Mouse (Mus musculus) liver, embryonic 14.5 days (tissue): ENCODE data around the gene Sbf2. TPM values are rescaled to one million over a fixed set of nuclear protein-coding genes. Genes with fewer than 3 reads are reported as not detected.

Source experiments
- ATAC-seq: fragments of 200-750 bp; cut with Nextera tagmentation; 2 replicates; pipeline ENCODE4 v1.8.0; 2017; ENCODE audit warnings: moderate number of reproducible peaks, mild to moderate bottlenecking, moderate library complexity; ENCODE audit not compliant: insufficient read depth
- DNase-seq, 3 experiments: peaks; one replicate each; pipeline ENCODE4 v3.0.0-alpha.2; 2012 to 2013; ENCODE audit warnings: low read depth in 3 of 3, low spot score in 3 of 3
- H3K27ac ChIP-seq: fragments of 300-500 bp; sonication (generic); 2 replicates; pipeline ENCODE4 v1.5.1; 2014; ENCODE audit warnings: moderate library complexity, mild to moderate bottlenecking, control low read depth, inconsistent platforms
- H3K27me3 ChIP-seq: fragments of 300-500 bp; sonication (generic); 2 replicates; pipeline ENCODE4 v1.6.1; 2014; ENCODE audit warnings: mild to moderate bottlenecking, low read length, moderate library complexity; ENCODE audit not compliant: control insufficient read depth, insufficient read depth
- H3K36me3 ChIP-seq: fragments of 300-500 bp; sonication (generic); replicated peaks from 2 replicates; pipeline ENCODE4 v1.6.1; 2014; ENCODE audit warnings: low read depth; ENCODE audit not compliant: control insufficient read depth, insufficient read depth
- H3K4me1 ChIP-seq, 2 experiments: fragments of 200-500 bp in 1 of 2; fragments of 300-500 bp in 1 of 2; sonication (generic) in 1 of 2; replicated peaks; 2 replicates each; pipeline ENCODE4 v1.6.1; 2012 to 2014; ENCODE audit warnings: antibody characterized with exemption in 1 of 2, inconsistent platforms in 1 of 2, low read length in 1 of 2; ENCODE audit not compliant: control insufficient read depth in 2 of 2, insufficient read depth in 2 of 2
- H3K4me2 ChIP-seq: fragments of 300-500 bp; sonication (generic); 2 replicates; pipeline ENCODE4 v1.6.1; 2014; ENCODE audit warnings: low read depth, mild to moderate bottlenecking, control low read depth, moderate library complexity
- H3K4me3 ChIP-seq, 2 experiments: fragments of 200-500 bp in 1 of 2; fragments of 300-500 bp in 1 of 2; sonication (generic) in 1 of 2; 2 replicates each; pipeline ENCODE4 v1.5.1; 2012 to 2014; ENCODE audit warnings: low read depth in 2 of 2, low read length in 2 of 2, mild to moderate bottlenecking in 2 of 2, control low read depth in 1 of 2, inconsistent platforms in 1 of 2, moderate library complexity in 1 of 2; ENCODE audit not compliant: insufficient read depth in 1 of 2
- H3K9ac ChIP-seq: fragments of 300-500 bp; sonication (generic); replicated peaks from 2 replicates; pipeline ENCODE4 v1.6.1; 2014; ENCODE audit warnings: mild to moderate bottlenecking, control low read depth, moderate library complexity
- H3K9me3 ChIP-seq: fragments of 300-500 bp; sonication (generic); 2 replicates; pipeline ENCODE4 v1.6.1; 2016; ENCODE audit warnings: low read length, mixed read lengths; ENCODE audit not compliant: control insufficient read depth
- CTCF ChIP-seq: IDR thresholded peaks from 2 replicates; pipeline ENCODE4 v1.5.1; 2016; ENCODE audit warnings: antibody characterized with exemption, low read depth, control low read depth
- EP300 ChIP-seq: IDR thresholded peaks from 2 replicates; pipeline ENCODE4 v1.6.1; 2016; ENCODE audit warnings: antibody characterized with exemption, low read depth
- WGBS: fragments of 180-500 bp; shearing (Covaris S2); extraction: QIAGEN DNeasy Blood & Tissue Kit; methylation state at CpG from one replicate; pipeline ENCODE4 v1.1.7; 2014; ENCODE audit not compliant: insufficient replicate concordance; 5-methylcytosine and 5-hydroxymethylcytosine counted together
- polyA plus RNA-seq, 2 experiments: library from polyadenylated mRNA; depleted of rRNA in 1 of 2; stranded (reverse) in 1 of 2; unstranded in 1 of 2; fragments of >200 nt; fragmentation: Nextera tagmentation in 1 of 2; extraction: Ambion mirVana in 1 of 2; gene quantifications; 2 replicates each; pipeline versions ENCODE4 v1.2.1 to v1.2.3; 2012 to 2014

Sbf2 gene
- polyA plus RNA-seq, 2 experiments: 2.9 to 3.3 TPM

DNA sequence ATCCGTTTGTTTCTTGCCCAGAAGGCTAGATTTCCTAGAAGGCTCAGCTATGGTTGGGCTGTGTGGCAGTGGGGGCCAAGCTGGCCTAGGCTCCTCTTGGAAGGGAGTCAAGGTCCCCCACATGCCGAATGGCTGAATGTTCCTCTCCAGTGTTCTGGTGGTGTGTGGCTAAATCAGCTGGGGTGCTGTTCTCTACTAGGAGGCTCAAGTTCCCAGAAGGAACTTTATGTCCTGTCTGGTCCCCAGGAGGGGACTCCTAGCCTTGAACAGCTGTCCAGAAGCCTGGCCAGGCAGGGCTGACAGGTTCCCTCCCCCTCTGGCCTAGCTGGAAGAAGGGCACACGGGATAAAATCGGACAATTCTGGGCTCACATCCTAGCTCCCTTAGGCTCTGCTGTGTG lies 317.1 kb downstream of the Sbf2 start:
- H3K36me3 ChIP-seq: no peaks in the 10 kb centered on the region
- H3K4me3 ChIP-seq: no peak overlapping the region
- ATAC-seq: no peak
- TF ChIP-seq CTCF (no peak), EP300 (no peak)
- H3K4me2 ChIP-seq: no peak overlapping the region
- no peak for DNase-seq
- WGBS: 62% methylated on average over 4 of the region's 4 CpGs
- H3K27ac ChIP-seq: no peak overlapping the region
- no peaks in the 10 kb centered on the region for H3K4me1 ChIP-seq
- H3K9ac ChIP-seq: no peak overlapping the region
- H3K9me3 ChIP-seq: no peaks in the 10 kb centered on the region
- no peaks in the 10 kb centered on the region for H3K27me3 ChIP-seq

GRCm38 (mm10) chr7:110296889-110297603 lies 317.7 kb downstream of the Sbf2 start:
- Histone ChIP-seq H3K27me3 (no peaks in the 10 kb centered on the region), H3K9ac (no peak overlapping the region), H3K4me1 (no peaks in the 10 kb centered on the region), H3K9me3 (no peaks in the 10 kb centered on the region), H3K4me3 (no peak overlapping the region), H3K27ac (no peak overlapping the region), H3K4me2 (no peak overlapping the region), H3K36me3 (no peaks in the 10 kb centered on the region)
- 45% methylated on average over 17 of the region's 17 CpGs for WGBS
- no peak for DNase-seq
- TF ChIP-seq EP300: no peak
- TF ChIP-seq CTCF: no peak
- ATAC-seq: peak; percentile 37; the same call in 1 of the 2 replicates

GRCm38 (mm10) chr7:110289647-110290046 lies 325.1 kb downstream of the Sbf2 start:
- no peaks in the 10 kb centered on the region for H3K9me3 ChIP-seq
- TF ChIP-seq CTCF: no peak
- TF ChIP-seq EP300: no peak
- ATAC-seq: no peak
- no peak for DNase-seq
- 64% methylated on average over 4 of the region's 4 CpGs for WGBS
- H3K4me3 ChIP-seq: no peak overlapping the region
- no peaks in the 10 kb centered on the region for H3K36me3 ChIP-seq
- no peaks in the 10 kb centered on the region for H3K4me1 ChIP-seq
- H3K27me3 ChIP-seq: no peaks in the 10 kb centered on the region
- H3K27ac ChIP-seq: no peak overlapping the region
- no peak overlapping the region for H3K9ac ChIP-seq
- H3K4me2 ChIP-seq: no peak overlapping the region

DNA sequence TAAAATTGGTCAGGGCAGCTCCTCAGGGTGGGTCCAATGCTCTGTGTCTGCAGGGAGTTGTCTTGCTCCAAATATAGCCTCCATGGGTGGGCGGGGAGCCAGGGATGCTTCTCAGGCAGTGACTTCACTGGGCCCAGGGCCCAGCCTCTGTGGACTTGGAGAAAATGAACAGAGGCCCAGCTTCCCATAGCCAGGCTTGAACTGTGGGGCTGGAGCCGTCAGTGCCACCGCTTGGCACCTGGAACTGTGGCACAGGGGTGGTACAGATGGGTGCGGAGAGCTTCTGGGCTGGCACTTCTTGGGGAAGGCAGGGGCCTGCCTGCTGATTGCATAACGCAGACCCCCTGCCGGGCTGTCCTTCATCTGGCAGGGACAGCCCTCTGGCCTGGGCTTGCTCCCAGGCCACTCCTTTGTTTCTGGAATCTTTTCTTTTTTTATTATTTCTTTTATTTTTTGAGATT lies 326.0 kb downstream of the Sbf2 start:
- DNase-seq (no peak), ATAC-seq (no peak)
- Histone ChIP-seq H3K9ac (no peak overlapping the region), H3K36me3 (no peaks in the 10 kb centered on the region), H3K4me2 (no peak overlapping the region), H3K9me3 (no peaks in the 10 kb centered on the region), H3K27me3 (no peaks in the 10 kb centered on the region), H3K27ac (no peak overlapping the region), H3K4me3 (no peak overlapping the region), H3K4me1 (no peaks in the 10 kb centered on the region)
- 64% methylated on average over 6 of the region's 6 CpGs for WGBS
- TF ChIP-seq EP300 (no peak), CTCF (no peak)

- no peak overlapping the region for H3K27ac ChIP-seq
- H3K36me3 ChIP-seq: no peaks in the 10 kb centered on the region
- DNase-seq (no peak), ATAC-seq (no peak)
- no peak for TF ChIP-seq CTCF
- no peak for TF ChIP-seq EP300
- 82% methylated on average over 4 of the region's 4 CpGs for WGBS
- no peak overlapping the region for H3K4me2 ChIP-seq
- H3K9me3 ChIP-seq: no peaks in the 10 kb centered on the region
- no peak overlapping the region for H3K9ac ChIP-seq
- no peaks in the 10 kb centered on the region for H3K4me1 ChIP-seq
- H3K4me3 ChIP-seq: no peak overlapping the region
- no peaks in the 10 kb centered on the region for H3K27me3 ChIP-seq
These were observed 326.5 kb downstream of the Sbf2 start for GRCm38 (mm10) chr7:110288191-110288604.
